Mouse (Mus musculus) embryonic facial prominence, embryonic 14.5 days (tissue): Measurements from ENCODE around the gene Dtx4. TPM values are rescaled to one million over a fixed set of nuclear protein-coding genes. Genes with fewer than 3 reads are reported as not detected.

ENCODE experiments used
- ATAC-seq: fragments of 200-750 bp; cut with Nextera tagmentation; 2 replicates; pipeline ENCODE4 v1.8.0; 2017; ENCODE audit warnings: low read depth, moderate number of reproducible peaks, moderate TSS enrichment
- DNase-seq: peaks from one replicate; pipeline ENCODE4 v3.0.0-alpha.2; 2015; ENCODE audit warnings: low spot score
- H3K27ac ChIP-seq: fragments of 300-500 bp; sonication (generic); replicated peaks from 2 replicates; pipeline ENCODE4 v1.5.1; 2014; ENCODE audit warnings: low read depth, mild to moderate bottlenecking, low read length, moderate library complexity
- H3K27me3 ChIP-seq: fragments of 300-500 bp; sonication (generic); replicated peaks from 2 replicates; pipeline ENCODE4 v1.6.1; 2014; ENCODE audit warnings: low read length; ENCODE audit not compliant: control insufficient read depth, insufficient read depth
- H3K36me3 ChIP-seq: fragments of 300-500 bp; sonication (generic); 2 replicates; pipeline ENCODE4 v1.6.1; 2014; ENCODE audit warnings: low read length, mixed read lengths; ENCODE audit not compliant: control insufficient read depth, insufficient read depth
- H3K4me1 ChIP-seq: fragments of 300-500 bp; sonication (generic); 2 replicates; pipeline ENCODE4 v1.6.1; 2014; ENCODE audit warnings: antibody characterized with exemption, low read length; ENCODE audit not compliant: control insufficient read depth, insufficient read depth
- H3K4me2 ChIP-seq: fragments of 300-500 bp; sonication (generic); 2 replicates; pipeline ENCODE4 v1.6.1; 2014; ENCODE audit warnings: low read depth, mild to moderate bottlenecking, low read length, moderate library complexity, mixed read lengths
- H3K4me3 ChIP-seq: fragments of 300-500 bp; sonication (generic); 2 replicates; pipeline ENCODE4 v1.5.1; 2014; ENCODE audit warnings: low read depth, mild to moderate bottlenecking, low read length
- H3K9ac ChIP-seq: fragments of 300-500 bp; sonication (generic); 2 replicates; pipeline ENCODE4 v1.6.1; 2014; ENCODE audit warnings: low read depth, mild to moderate bottlenecking, low read length, moderate library complexity, mixed read lengths
- H3K9me3 ChIP-seq: fragments of 300-500 bp; sonication (generic); 2 replicates; pipeline ENCODE4 v1.6.1; 2016; ENCODE audit warnings: low read length; ENCODE audit not compliant: control insufficient read depth
- WGBS: fragments of 180-500 bp; shearing (Covaris S2); extraction: QIAGEN DNeasy Blood & Tissue Kit; methylation state at CpG from one replicate; pipeline ENCODE4 v1.1.7; 2014; 5-methylcytosine and 5-hydroxymethylcytosine counted together
- polyA plus RNA-seq: library from polyadenylated mRNA; unstranded; fragments of >200 nt; fragmentation: Nextera tagmentation; extraction: Ambion mirVana; gene quantifications from 2 replicates; pipeline ENCODE4 v1.2.1, GENCODE M21; 2014

Gene Dtx4
- polyA plus RNA-seq, 1 experiment from 2014 or later = 11.9 TPM

- Histone ChIP-seq H3K9ac (no peak overlapping the region), H3K27ac (no peak overlapping the region), H3K36me3 (peaks cover 44% of the 10 kb centered on the region), H3K27me3 (no peaks in the 10 kb centered on the region), H3K4me1 (0 out of 2 replicates have a peak, but pooled peaks cover 4% of the 10 kb centered on the region), H3K9me3 (no peaks in the 10 kb centered on the region), H3K4me2 (no peak overlapping the region), H3K4me3 (no peak overlapping the region)
- no peak for DNase-seq
- ATAC-seq = no peak
- WGBS = 81% methylated on average over 4 of the region's 4 CpGs
These were observed 17.0 kb downstream of the Dtx4 start for GRCm38 (mm10) chr19:12484210-12484609.

DNA sequence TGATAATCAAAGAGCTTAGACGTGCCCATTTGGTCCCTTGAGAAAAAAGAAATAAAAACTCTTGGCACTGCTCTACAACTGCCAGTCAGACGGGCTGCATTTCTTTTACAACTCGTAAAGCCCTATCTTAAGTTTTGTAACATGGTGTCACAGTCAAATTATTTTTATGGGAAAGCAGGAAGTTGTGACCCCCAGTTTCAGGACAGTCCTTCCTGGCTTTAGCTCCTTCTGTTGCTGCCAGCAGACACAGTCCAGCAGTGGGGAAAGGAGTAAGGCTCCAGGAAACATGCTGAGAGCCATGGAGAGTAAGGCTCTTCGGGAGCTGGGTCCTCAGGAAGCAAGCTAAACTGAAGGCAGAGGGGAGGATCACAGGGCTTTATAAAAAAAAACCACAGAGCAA lies 17.5 kb downstream of the Dtx4 start:
- 67% methylated on average over 4 of the region's 4 CpGs for WGBS
- Histone ChIP-seq H3K9me3 (no peaks in the 10 kb centered on the region), H3K36me3 (peaks cover 44% of the 10 kb centered on the region), H3K4me2 (no peak overlapping the region), H3K27me3 (no peaks in the 10 kb centered on the region), H3K4me1 (0 out of 2 replicates have a peak, but pooled peaks cover 1% of the 10 kb centered on the region), H3K27ac (no peak overlapping the region), H3K9ac (no peak overlapping the region), H3K4me3 (no peak overlapping the region)
- DNase-seq = no peak
- no peak for ATAC-seq

DNA sequence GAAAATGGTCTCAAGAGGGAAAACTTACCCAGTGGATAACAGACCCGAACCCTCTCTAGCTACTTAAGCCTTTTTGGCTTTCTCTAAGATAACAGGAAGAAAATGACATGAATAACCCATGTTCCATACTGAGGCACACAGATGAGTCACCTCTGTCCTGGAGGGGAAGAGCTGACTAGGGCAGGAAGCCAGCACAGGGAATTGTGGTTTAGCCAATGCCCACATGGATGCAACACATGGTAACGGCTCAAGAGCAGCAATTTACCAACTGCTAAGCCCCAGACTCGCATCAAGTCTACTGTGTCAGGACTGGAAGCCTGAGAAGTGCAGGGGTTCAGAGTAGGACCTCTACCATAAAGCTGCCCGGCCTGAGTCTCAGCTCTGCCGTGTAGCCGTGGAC lies 22.9 kb downstream of the Dtx4 start:
- ATAC-seq = no peak
- no peak overlapping the region for H3K4me3 ChIP-seq
- 80% methylated on average over 6 of the region's 6 CpGs for WGBS

DNA sequence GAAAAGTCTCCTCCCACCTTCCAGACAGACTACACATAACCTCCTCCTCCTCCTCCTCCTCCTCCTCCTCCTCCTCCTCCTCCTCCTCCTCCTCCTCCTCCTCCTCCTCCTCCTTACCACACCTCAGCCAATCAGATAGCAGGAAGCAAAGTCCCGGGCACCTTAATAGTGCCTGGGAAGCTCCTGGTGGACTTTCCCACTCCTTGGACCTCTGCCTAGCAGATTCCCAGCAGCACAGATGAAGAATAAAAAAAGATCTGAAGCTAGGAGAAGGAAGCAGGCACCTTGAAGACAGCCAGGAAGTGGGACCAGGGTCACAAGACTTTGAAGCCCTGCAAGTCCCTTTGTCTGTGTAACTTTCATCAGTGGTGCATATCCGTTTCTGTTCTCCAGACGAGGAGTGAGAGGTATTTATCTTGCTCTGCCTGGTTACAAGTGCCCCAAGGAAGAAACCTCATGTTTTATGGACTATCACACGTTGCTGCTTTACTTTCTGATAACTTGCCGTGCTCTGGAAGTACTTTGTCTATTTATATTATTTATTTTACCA lies 24.5 kb downstream of the Dtx4 start:
- no peak overlapping the region for H3K27ac ChIP-seq
- 0 out of 2 replicates have a peak, but pooled peaks cover 5% of the 10 kb centered on the region for H3K4me1 ChIP-seq
- ATAC-seq (no peak), DNase-seq (no peak)
- H3K27me3 ChIP-seq = no peaks in the 10 kb centered on the region
- H3K36me3 ChIP-seq = peaks cover 15% of the 10 kb centered on the region
- H3K9me3 ChIP-seq = no peaks in the 10 kb centered on the region
- H3K4me3 ChIP-seq = no peak overlapping the region
- H3K4me2 ChIP-seq = no peak overlapping the region
- WGBS = 50% methylated on average over 5 of the region's 5 CpGs
- H3K9ac ChIP-seq = no peak overlapping the region

More for the DNA sequence above, 22.9 kb downstream of the Dtx4 start:
- H3K4me2 ChIP-seq = no peak overlapping the region
- H3K36me3 ChIP-seq = peaks cover 26% of the 10 kb centered on the region
- H3K27ac ChIP-seq = no peak overlapping the region
- DNase-seq = no peak
- no peaks in the 10 kb centered on the region for H3K9me3 ChIP-seq
- 0 out of 2 replicates have a peak, but pooled peaks cover 3% of the 10 kb centered on the region for H3K4me1 ChIP-seq
- no peak overlapping the region for H3K9ac ChIP-seq
- H3K27me3 ChIP-seq = no peaks in the 10 kb centered on the region

DNA sequence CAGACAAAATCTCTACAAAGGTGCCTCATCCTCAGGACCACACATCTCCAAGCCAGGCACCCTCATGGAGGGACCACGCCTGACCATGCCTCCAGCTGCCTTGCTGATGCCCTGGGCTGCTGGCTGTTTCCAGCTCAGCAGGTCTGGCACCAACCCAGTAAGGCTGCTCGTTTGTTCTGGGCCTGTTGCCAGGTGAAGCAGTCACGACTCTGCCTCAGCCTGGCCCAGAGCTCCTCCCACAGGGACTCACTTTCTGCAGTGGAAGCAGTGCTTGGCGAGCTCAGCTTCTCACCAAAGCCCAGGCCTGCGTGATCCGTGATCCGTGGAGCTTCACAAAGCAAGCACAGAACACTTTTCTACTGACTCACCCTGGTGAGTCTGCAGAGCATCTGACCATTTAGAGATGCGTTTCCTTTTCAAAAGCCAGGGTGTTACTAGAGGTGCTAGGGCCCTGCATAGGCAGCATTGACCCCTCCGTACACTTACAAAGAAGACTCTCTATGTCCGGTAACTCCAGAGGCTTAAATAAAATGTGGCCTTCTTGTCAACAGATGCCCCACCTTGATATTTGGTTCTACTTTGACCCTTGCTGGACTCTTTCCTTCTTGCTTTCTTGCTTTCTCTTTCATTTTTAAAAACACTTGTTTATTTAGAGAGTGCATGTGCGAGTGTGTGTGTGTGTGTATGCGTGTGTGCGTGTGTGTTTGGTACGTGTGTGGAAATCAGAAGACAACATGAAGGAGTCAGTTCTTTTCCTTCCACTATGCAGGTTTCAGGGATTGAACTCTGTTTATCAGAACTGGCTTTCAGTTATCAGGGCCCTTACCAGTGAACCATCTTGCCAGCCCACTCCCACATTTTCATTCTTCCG lies 25.6 kb downstream of the Dtx4 start:
- no peak overlapping the region for H3K9ac ChIP-seq
- no peak overlapping the region for H3K4me2 ChIP-seq
- DNase-seq (peak; percentile 94), ATAC-seq (peak; percentile 95)
- peak overlapping the region; percentile 59 for H3K27ac ChIP-seq
- 53% methylated on average over 15 of the region's 15 CpGs for WGBS
- no peaks in the 10 kb centered on the region for H3K9me3 ChIP-seq
- H3K27me3 ChIP-seq = no peaks in the 10 kb centered on the region
- H3K4me1 ChIP-seq = 0 out of 2 replicates have a peak, but pooled peaks cover 5% of the 10 kb centered on the region
- H3K36me3 ChIP-seq = peaks cover 10% of the 10 kb centered on the region; the same call in 1 of the 2 replicates
- no peak overlapping the region for H3K4me3 ChIP-seq

DNA sequence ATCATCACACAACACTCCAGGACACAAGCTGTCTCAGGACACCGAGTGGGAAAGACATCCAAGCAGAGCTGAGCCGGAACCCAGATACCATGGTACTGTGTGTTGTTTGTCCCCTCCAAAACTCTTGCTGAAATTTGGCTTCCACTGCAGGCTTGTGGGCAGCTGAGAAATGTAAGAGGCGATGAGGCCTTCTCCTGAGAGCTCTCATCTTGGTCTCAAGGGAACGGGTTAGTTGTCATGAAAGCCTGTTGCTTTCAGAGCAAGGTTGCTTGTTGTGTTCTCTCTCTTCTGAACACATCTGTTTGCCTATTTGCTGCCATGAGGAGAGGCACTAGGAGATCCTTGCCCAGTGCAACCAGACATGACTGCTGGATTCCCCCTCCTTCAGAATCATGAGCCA lies 27.3 kb downstream of the Dtx4 start:
- no peaks in the 10 kb centered on the region for H3K9me3 ChIP-seq
- no peak overlapping the region for H3K4me2 ChIP-seq
- no peak for DNase-seq
- no peaks in the 10 kb centered on the region for H3K27me3 ChIP-seq
- peak overlapping the region; percentile 18; the same call in 1 of the 2 replicates for H3K27ac ChIP-seq
- 0 out of 2 replicates have a peak, but pooled peaks cover 5% of the 10 kb centered on the region for H3K4me1 ChIP-seq
- no peak overlapping the region for H3K9ac ChIP-seq
- peaks cover 8% of the 10 kb centered on the region; the same call in 1 of the 2 replicates for H3K36me3 ChIP-seq
- ATAC-seq = no peak
- WGBS = 88% methylated on average over 4 of the region's 4 CpGs
- H3K4me3 ChIP-seq = no peak overlapping the region

GRCm38 (mm10) chr19:12473201-12473641 lies 28.0 kb downstream of the Dtx4 start:
- Histone ChIP-seq H3K36me3 (peaks cover 15% of the 10 kb centered on the region; the same call in 1 of the 2 replicates), H3K4me2 (no peak overlapping the region), H3K9ac (no peak overlapping the region), H3K27me3 (no peaks in the 10 kb centered on the region), H3K4me1 (0 out of 2 replicates have a peak, but pooled peaks cover 5% of the 10 kb centered on the region), H3K27ac (peak overlapping the region; percentile 8; the same call in 1 of the 2 replicates), H3K4me3 (no peak overlapping the region), H3K9me3 (no peaks in the 10 kb centered on the region)
- no peak for DNase-seq
- ATAC-seq = no peak
- WGBS = 34% methylated on average over 4 of the region's 4 CpGs

- 0 out of 2 replicates have a peak, but pooled peaks cover 5% of the 10 kb centered on the region for H3K4me1 ChIP-seq
- 78% methylated on average over 5 of the region's 5 CpGs for WGBS
- ATAC-seq (no peak), DNase-seq (no peak)
- H3K36me3 ChIP-seq = peaks cover 15% of the 10 kb centered on the region; the same call in 1 of the 2 replicates
- no peak overlapping the region for H3K9ac ChIP-seq
- no peak overlapping the region for H3K27ac ChIP-seq
- no peaks in the 10 kb centered on the region for H3K27me3 ChIP-seq
- H3K4me3 ChIP-seq = no peak overlapping the region
- no peaks in the 10 kb centered on the region for H3K9me3 ChIP-seq
- no peak overlapping the region for H3K4me2 ChIP-seq
These were observed 28.8 kb downstream of the Dtx4 start for GRCm38 (mm10) chr19:12472381-12472976.
